Mouse (Mus musculus) fat pad, adult 2 months (tissue): ENCODE data around the gene Smyd4.

Experiments
- DNase-seq: peaks from one replicate; pipeline ENCODE4 v3.0.0-alpha.2; 2011; ENCODE audit warnings: low read depth, low spot score; ENCODE audit errors: extremely low read depth

The Smyd4 gene

GRCm38 (mm10) chr11:75450936-75451335 is 102.7 kb downstream of the Smyd4 start:
- no peak for DNase-seq

- no peak for DNase-seq
Observed at GRCm38 (mm10) chr11:75452081-75452480, 103.8 kb downstream of the Smyd4 start.

GRCm38 (mm10) chr11:75452812-75453557 is 104.8 kb downstream of the Smyd4 start:
- DNase-seq = no peak

GRCm38 (mm10) chr11:75453991-75454930 is 106.0 kb downstream of the Smyd4 start, which contains the start of gene Wdr81:
Gene Wdr81, minus strand, starts transcription at chr11:75454717.
- DNase-seq = no peak
